In genomic region chr7:6835351-6835750, GRCm38 (mm10) we compare ENCODE assay signal across 8 mouse cellular contexts.
A peak's percentile ranks its signal among the peaks of the same experiment; 100 is the strongest.
DNase-seq lines count a peak whose midpoint lies in the region; ATAC-seq and TF ChIP-seq lines count a peak whose summit lies in the region.

No protein-coding gene starts in this region.

- TF ChIP-seq CTCF in layer of hippocampus, adult 2 months (conservative IDR thresholded peaks at IDR 0.05), result no peak

- H3K4me2 ChIP-seq in embryonic facial prominence, embryonic 12.5 days (replicated peaks), result no peak overlapping the region
- H3K4me2 ChIP-seq in hindbrain, embryonic 13.5 days, result no peak overlapping the region

- peak; percentile 81 for ATAC-seq in embryonic facial prominence, embryonic 12.5 days (ENCODE audit: insufficient number of reproducible peaks, insufficient read depth, low FRiP score, low TSS enrichment)
- peak; percentile 55 for ATAC-seq in hindbrain, embryonic 13.5 days (ENCODE audit: low FRiP score)
- no peak for ATAC-seq in megakaryocyte-erythroid progenitor cell, adult 5-6 weeks (replicated peaks; ENCODE audit: low FRiP score, low TSS enrichment, poor library complexity, severe bottlenecking)

- H3K27me3 ChIP-seq in embryonic facial prominence, embryonic 12.5 days, result no peaks in the 10 kb centered on the region
- no peaks in the 10 kb centered on the region for H3K27me3 ChIP-seq in hindbrain, embryonic 13.5 days

- peak overlapping the region; percentile 7; the same call in 1 of the 2 replicates for H3K27ac ChIP-seq in layer of hippocampus, adult 2 months
- peak overlapping the region; percentile 87 for H3K27ac ChIP-seq in embryonic facial prominence, embryonic 12.5 days
- peak overlapping the region; percentile 80 for H3K27ac ChIP-seq in hindbrain, embryonic 13.5 days

- no peak overlapping the region for H3K9ac ChIP-seq in embryonic facial prominence, embryonic 12.5 days
- H3K9ac ChIP-seq in hindbrain, embryonic 13.5 days, result no peak overlapping the region

- WGBS in embryonic facial prominence, embryonic 12.5 days, result 7% methylated on average over 5 of the region's 5 CpGs
- WGBS in hindbrain, embryonic 13.5 days, result 25% methylated on average over 5 of the region's 5 CpGs

- peaks cover 18% of the 10 kb centered on the region for H3K4me1 ChIP-seq in embryonic facial prominence, embryonic 12.5 days
- peaks cover 11% of the 10 kb centered on the region for H3K4me1 ChIP-seq in hindbrain, embryonic 13.5 days (replicated peaks)

- no peaks in the 10 kb centered on the region for H3K36me3 ChIP-seq in embryonic facial prominence, embryonic 12.5 days
- no peaks in the 10 kb centered on the region for H3K36me3 ChIP-seq in hindbrain, embryonic 13.5 days

- no peaks in the 10 kb centered on the region for H3K9me3 ChIP-seq in embryonic facial prominence, embryonic 12.5 days
- H3K9me3 ChIP-seq in hindbrain, embryonic 13.5 days, result no peaks in the 10 kb centered on the region

- no peak overlapping the region for H3K4me3 ChIP-seq in layer of hippocampus, adult 2 months
- no peak overlapping the region for H3K4me3 ChIP-seq in embryonic facial prominence, embryonic 12.5 days
- no peak overlapping the region for H3K4me3 ChIP-seq in hindbrain, embryonic 13.5 days

- DNase-seq in layer of hippocampus, adult 2 months (ENCODE audit: low spot score in 2 of 2), result peak; percentile 26 to 48
- no peak for DNase-seq in layer of hippocampus, adult 9-10 months (ENCODE audit: low spot score)
- DNase-seq in neural tube, embryonic 10.5 days (ENCODE audit: extremely low spot score, low spot score), result peak; percentile 62
- DNase-seq in spleen, adult 12 weeks (ENCODE audit: low spot score), result no peak
- no peak for DNase-seq in testis, postnatal 14 days (ENCODE audit: low spot score)

Comparison
In these comparisons a context has a peak if more than half of its experiments do, and no peak if none do; other contexts are left out.
1. DNase-seq: peak in layer of hippocampus, adult 2 months (2 of 2) and neural tube, embryonic 10.5 days (single experiment); none in layer of hippocampus, adult 9-10 months (single experiment), spleen, adult 12 weeks (single experiment) and testis, postnatal 14 days (single experiment).
2. H3K27ac ChIP-seq: peak in every context shown above with its lines; median percentile 87 in embryonic facial prominence, embryonic 12.5 days; 80 in hindbrain, embryonic 13.5 days; 7 in layer of hippocampus, adult 2 months.